Mouse (Mus musculus) intestine, embryonic 15.5 days (tissue): ENCODE measurements around the gene Gpr119. TPM values are rescaled to one million over a fixed set of nuclear protein-coding genes. Genes with fewer than 3 reads are reported as not detected.

Experiments
- ATAC-seq: fragments of 200-750 bp; cut with Nextera tagmentation; 2 replicates; pipeline ENCODE4 v1.8.0; 2017; ENCODE audit warnings: moderate TSS enrichment, moderate library complexity
- H3K27ac ChIP-seq: fragments of 300-500 bp; sonication (generic); 2 replicates; pipeline ENCODE4 v1.5.1; 2015; ENCODE audit warnings: mild to moderate bottlenecking, inconsistent platforms
- H3K27me3 ChIP-seq: fragments of 300-500 bp; sonication (generic); replicated peaks from 2 replicates; pipeline ENCODE4 v1.6.1; 2015; ENCODE audit warnings: inconsistent platforms
- H3K36me3 ChIP-seq: fragments of 300-500 bp; sonication (generic); 2 replicates; pipeline ENCODE4 v1.6.1; 2015; ENCODE audit warnings: inconsistent platforms
- H3K4me1 ChIP-seq: fragments of 300-500 bp; sonication (generic); replicated peaks from 2 replicates; pipeline ENCODE4 v1.6.1; 2015; ENCODE audit warnings: inconsistent platforms
- H3K4me2 ChIP-seq: fragments of 300-500 bp; sonication (generic); replicated peaks from 2 replicates; pipeline ENCODE4 v1.6.1; 2015; ENCODE audit warnings: mild to moderate bottlenecking, inconsistent platforms
- H3K4me3 ChIP-seq: fragments of 300-500 bp; sonication (generic); replicated peaks from 2 replicates; pipeline ENCODE4 v1.5.1; 2015; ENCODE audit warnings: inconsistent platforms
- H3K9ac ChIP-seq: fragments of 300-500 bp; sonication (generic); 2 replicates; pipeline ENCODE4 v1.6.1; 2015; ENCODE audit warnings: inconsistent platforms
- H3K9me3 ChIP-seq: fragments of 300-500 bp; sonication (generic); 2 replicates; pipeline ENCODE4 v1.6.1; 2016; ENCODE audit warnings: inconsistent platforms
- WGBS: fragments of 180-500 bp; shearing (Covaris S2); methylation state at CpG from one replicate; pipeline ENCODE4 v1.1.7; 2015; 5-methylcytosine and 5-hydroxymethylcytosine counted together
- polyA plus RNA-seq: library from polyadenylated mRNA; unstranded; fragments of >200 nt; fragmentation: Nextera tagmentation; extraction: Ambion mirVana; gene quantifications from 2 replicates; pipeline ENCODE4 v1.2.1, GENCODE M21; 2015

The Gpr119 gene
- polyA plus RNA-seq = 0.21 and 0.48 TPM in 2 replicates

- Histone ChIP-seq H3K4me1 (no peaks in the 10 kb centered on the region), H3K4me2 (no peak within 1 kb of the TSS), H3K9ac (no peak within 1 kb of the TSS), H3K9me3 (no peaks in the 10 kb centered on the region), H3K27ac (no peak within 1 kb of the TSS), H3K4me3 (no peak within 1 kb of the TSS), H3K27me3 (no peaks in the 10 kb centered on the region), H3K36me3 (no peaks in the 10 kb centered on the region)
- no peak for ATAC-seq
- 61% methylated on average over 4 of the region's 4 CpGs for WGBS
Measured at GRCm38 (mm10) chrX:48674171-48674570, at the start of gene Gpr119. Gene Gpr119 (minus strand): TSS chrX:48674478.

DNA sequence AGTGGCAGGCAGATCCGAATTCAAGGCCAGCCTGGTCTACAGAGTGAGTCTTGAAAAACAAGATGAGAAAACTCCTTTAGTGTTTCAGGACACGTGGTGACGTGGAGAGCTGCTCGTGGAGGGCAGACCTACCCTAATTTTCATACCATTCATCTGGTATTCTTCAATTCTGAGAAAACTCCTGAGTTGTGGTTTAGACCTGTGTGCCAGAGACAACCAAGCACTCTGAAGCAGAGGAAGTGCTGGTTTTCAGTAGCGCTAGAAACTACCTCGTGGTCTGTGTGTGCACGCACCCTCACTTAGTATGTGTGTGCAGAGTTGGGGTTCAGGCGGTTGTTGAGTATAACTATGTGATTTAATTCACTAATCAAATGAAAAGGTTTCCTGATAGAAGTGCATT lies 38.6 kb upstream of the Gpr119 start:
- H3K27ac ChIP-seq = no peak overlapping the region
- WGBS = 89% methylated on average over 8 of the region's 8 CpGs
- no peaks in the 10 kb centered on the region for H3K36me3 ChIP-seq
- H3K9ac ChIP-seq = no peak overlapping the region
- H3K9me3 ChIP-seq = no peaks in the 10 kb centered on the region
- H3K27me3 ChIP-seq = no peaks in the 10 kb centered on the region
- H3K4me2 ChIP-seq = no peak overlapping the region
- H3K4me3 ChIP-seq = no peak overlapping the region
- no peak for ATAC-seq
- no peaks in the 10 kb centered on the region for H3K4me1 ChIP-seq

DNA sequence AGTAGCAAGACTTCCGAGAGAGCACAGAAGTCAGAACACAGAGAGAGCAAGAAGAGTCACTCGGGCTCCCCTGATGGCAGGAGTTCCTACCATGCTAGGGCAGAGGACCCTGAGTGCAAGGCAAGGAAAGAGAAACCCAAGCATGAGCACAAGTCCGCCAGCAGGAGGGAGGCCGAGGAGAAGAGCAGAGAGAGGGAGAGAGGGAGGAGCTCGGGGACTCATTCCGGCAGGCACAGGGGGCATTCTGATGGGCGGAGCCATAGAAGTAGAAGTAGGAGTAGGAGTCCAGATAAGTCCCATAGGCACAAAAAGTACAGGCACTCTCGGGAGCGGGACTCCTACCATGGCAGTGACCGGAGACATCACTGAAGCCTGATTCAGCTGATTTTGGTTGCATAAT lies 35.4 kb upstream of the Gpr119 start:
- no peak overlapping the region for H3K4me3 ChIP-seq

DNA sequence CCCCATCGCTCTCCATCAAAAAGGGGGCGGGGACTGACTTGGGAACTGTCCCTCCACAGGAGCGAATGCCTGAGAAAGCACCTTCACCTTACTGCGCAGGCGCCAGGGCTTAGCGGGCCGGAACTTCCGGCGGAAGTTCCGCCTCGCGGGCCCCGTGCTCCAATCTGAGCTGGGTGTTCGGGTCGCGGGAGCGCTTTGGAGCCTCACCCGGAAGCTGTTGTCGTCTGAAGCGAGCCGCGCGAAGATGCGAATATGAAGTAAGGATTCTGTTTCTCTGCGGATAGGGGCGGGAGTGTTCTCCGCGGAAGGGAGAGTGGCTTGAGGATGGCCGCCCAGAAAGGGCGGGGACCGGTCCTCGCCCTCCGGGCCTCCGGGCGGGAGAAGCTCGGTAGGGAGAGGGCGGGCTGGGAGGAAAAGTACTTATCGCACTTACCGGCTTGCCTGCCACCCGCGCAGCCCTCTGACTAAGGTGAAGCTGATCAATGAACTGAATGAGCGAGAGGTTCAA lies 20.6 kb upstream of the Gpr119 start, which contains the start of gene Rbmx2:
Rbmx2 (plus strand) TSS at position 141 of the 508 bp plus-strand sequence.
- Histone ChIP-seq H3K36me3 (no peaks in the 10 kb centered on the region), H3K9me3 (no peaks in the 10 kb centered on the region), H3K27me3 (no peaks in the 10 kb centered on the region), H3K4me2 (peak within 1 kb of the TSS; percentile 54), H3K27ac (no peak within 1 kb of the TSS), H3K9ac (peak within 1 kb of the TSS; percentile 46), H3K4me3 (peak within 1 kb of the TSS; percentile 57), H3K4me1 (no peaks in the 10 kb centered on the region)
- WGBS = 13% methylated on average over 40 of the region's 42 CpGs
- peak; percentile 98 for ATAC-seq

More for the DNA sequence above, 35.4 kb upstream of the Gpr119 start:
- Histone ChIP-seq H3K36me3 (no peaks in the 10 kb centered on the region), H3K9me3 (no peaks in the 10 kb centered on the region), H3K9ac (no peak overlapping the region), H3K27ac (no peak overlapping the region), H3K4me1 (no peaks in the 10 kb centered on the region), H3K4me2 (no peak overlapping the region), H3K27me3 (no peaks in the 10 kb centered on the region)
- WGBS = 86% methylated on average over 10 of the region's 10 CpGs
- no peak for ATAC-seq

DNA sequence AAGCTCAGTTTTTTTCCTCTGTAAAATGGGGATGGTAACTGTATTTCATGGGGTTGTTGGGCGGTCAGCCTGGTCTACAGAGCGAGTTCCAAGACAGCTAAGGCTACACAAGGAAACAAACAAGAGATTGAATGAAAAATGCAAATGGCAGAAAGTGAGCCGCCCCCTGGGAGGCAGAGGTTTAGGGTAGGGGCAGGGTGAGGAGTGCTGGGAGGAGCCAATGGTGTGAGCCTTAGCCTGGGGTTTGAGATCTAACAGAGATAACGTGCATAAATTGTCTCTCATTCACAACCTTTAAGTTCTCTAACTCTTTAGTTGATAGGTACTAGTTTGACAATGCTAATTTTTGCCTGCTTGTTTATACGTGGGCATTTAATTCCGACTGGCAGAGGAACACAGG lies 20.2 kb upstream of the Gpr119 start:
- WGBS = 19% methylated on average over 6 of the region's 6 CpGs
- H3K4me2 ChIP-seq = peak overlapping the region; percentile 54
- ATAC-seq = peak; percentile 78
- peak overlapping the region; percentile 57 for H3K4me3 ChIP-seq
- no peak overlapping the region for H3K9ac ChIP-seq
- H3K36me3 ChIP-seq = no peaks in the 10 kb centered on the region
- no peaks in the 10 kb centered on the region for H3K27me3 ChIP-seq
- H3K27ac ChIP-seq = no peak overlapping the region
- H3K4me1 ChIP-seq = no peaks in the 10 kb centered on the region
- no peaks in the 10 kb centered on the region for H3K9me3 ChIP-seq

DNA sequence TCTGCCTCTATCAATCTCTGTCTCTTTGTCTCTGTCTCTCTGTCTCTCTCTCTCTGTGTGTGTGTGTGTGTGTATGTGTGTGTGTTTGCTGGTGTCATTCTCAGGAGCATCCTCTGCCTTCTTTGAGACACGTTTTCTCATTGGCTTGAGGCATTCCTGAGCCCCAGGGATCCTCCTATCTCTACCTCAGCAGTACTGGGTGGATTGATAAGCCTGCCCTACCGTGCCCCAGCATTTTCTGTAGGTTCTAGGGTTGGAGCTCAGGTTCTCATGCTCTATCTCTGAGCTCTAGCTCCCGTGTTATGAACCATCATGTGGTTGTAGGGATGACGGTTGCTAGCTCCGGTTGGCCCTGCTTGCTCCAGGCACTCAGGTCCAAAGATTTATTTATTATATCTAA lies 9.6 kb upstream of the Gpr119 start:
- Histone ChIP-seq H3K9me3 (no peaks in the 10 kb centered on the region), H3K4me2 (no peak overlapping the region), H3K9ac (no peak overlapping the region), H3K4me3 (no peak overlapping the region), H3K27me3 (no peaks in the 10 kb centered on the region), H3K36me3 (no peaks in the 10 kb centered on the region), H3K4me1 (no peaks in the 10 kb centered on the region), H3K27ac (no peak overlapping the region)
- no peak for ATAC-seq
- WGBS = 64% methylated on average over 5 of the region's 5 CpGs

DNA sequence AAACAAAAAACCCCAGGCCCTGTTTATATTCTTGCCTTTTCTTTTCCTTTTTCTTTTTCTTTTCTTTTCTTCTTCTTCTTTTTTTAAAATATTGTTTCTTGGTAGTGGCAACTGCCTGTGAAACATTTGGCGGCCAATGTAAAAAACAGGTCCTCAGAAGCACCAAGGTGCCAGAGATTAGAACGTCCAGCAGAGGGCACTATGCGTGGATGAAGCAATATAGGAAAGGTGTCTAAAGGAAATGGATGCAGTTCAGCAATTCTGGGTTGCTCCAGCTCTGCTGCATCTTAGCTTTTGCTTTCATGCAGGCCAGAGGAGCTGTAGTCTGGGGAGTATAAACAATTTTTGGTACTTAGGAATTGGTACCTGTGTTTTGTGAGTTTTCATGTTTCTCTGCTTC lies 9.2 kb upstream of the Gpr119 start:
- no peak overlapping the region for H3K27ac ChIP-seq
- 23% methylated on average over 3 of the region's 3 CpGs for WGBS
- H3K4me3 ChIP-seq = no peak overlapping the region
- ATAC-seq = no peak
- H3K27me3 ChIP-seq = no peaks in the 10 kb centered on the region
- no peak overlapping the region for H3K9ac ChIP-seq
- H3K4me2 ChIP-seq = no peak overlapping the region
- no peaks in the 10 kb centered on the region for H3K9me3 ChIP-seq
- no peaks in the 10 kb centered on the region for H3K36me3 ChIP-seq
- no peaks in the 10 kb centered on the region for H3K4me1 ChIP-seq

GRCm38 (mm10) chrX:48671714-48672113 lies 2.6 kb downstream of the Gpr119 start:
- H3K9ac ChIP-seq = no peak overlapping the region
- no peaks in the 10 kb centered on the region for H3K4me1 ChIP-seq
- H3K27ac ChIP-seq = no peak overlapping the region
- no peak for ATAC-seq
- no peaks in the 10 kb centered on the region for H3K9me3 ChIP-seq
- 64% methylated on average over 3 of the region's 3 CpGs for WGBS
- no peak overlapping the region for H3K4me2 ChIP-seq
- H3K4me3 ChIP-seq = no peak overlapping the region
- H3K27me3 ChIP-seq = no peaks in the 10 kb centered on the region
- no peaks in the 10 kb centered on the region for H3K36me3 ChIP-seq

- Histone ChIP-seq H3K9me3 (no peaks in the 10 kb centered on the region), H3K27me3 (no peaks in the 10 kb centered on the region), H3K27ac (no peak overlapping the region), H3K9ac (no peak overlapping the region), H3K4me2 (no peak overlapping the region), H3K36me3 (no peaks in the 10 kb centered on the region), H3K4me3 (no peak overlapping the region), H3K4me1 (no peaks in the 10 kb centered on the region)
- 60% methylated on average over 3 of the region's 3 CpGs for WGBS
- no peak for ATAC-seq
Measured at GRCm38 (mm10) chrX:48669588-48669987, 4.7 kb downstream of the Gpr119 start.

DNA sequence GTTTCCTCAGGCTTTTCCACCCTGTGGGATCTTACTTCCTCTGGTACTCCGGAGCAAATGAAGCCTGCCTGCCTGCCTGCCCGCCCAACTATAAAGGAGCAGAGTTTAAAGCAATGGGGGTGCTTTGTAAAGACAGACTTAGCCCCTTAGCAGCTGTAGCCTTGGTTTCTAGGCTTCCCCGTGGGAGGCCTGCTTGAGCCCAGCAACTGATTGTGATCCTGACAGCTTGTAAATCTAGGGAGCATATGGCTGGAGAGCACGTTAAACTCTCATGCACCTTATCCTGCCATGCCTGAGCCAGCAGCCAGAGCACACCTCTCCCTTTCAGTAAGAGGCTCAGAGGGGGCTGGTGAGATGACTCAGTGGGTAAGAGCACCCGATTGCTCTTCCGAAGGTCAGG lies 7.5 kb downstream of the Gpr119 start:
- H3K4me1 ChIP-seq = no peaks in the 10 kb centered on the region
- no peak overlapping the region for H3K9ac ChIP-seq
- no peaks in the 10 kb centered on the region for H3K36me3 ChIP-seq
- no peak overlapping the region for H3K4me2 ChIP-seq
- no peaks in the 10 kb centered on the region for H3K9me3 ChIP-seq
- ATAC-seq = no peak
- no peaks in the 10 kb centered on the region for H3K27me3 ChIP-seq
- 35% methylated on average over 6 of the region's 6 CpGs for WGBS
- H3K4me3 ChIP-seq = no peak overlapping the region
- H3K27ac ChIP-seq = no peak overlapping the region

GRCm38 (mm10) chrX:48644122-48644521 lies 30.2 kb downstream of the Gpr119 start:
- H3K4me1 ChIP-seq = no peaks in the 10 kb centered on the region
- no peak overlapping the region for H3K4me2 ChIP-seq
- H3K27me3 ChIP-seq = no peaks in the 10 kb centered on the region
- WGBS = 95% methylated on average over 2 of the region's 2 CpGs
- H3K36me3 ChIP-seq = no peaks in the 10 kb centered on the region
- no peak overlapping the region for H3K27ac ChIP-seq
- H3K9ac ChIP-seq = no peak overlapping the region
- ATAC-seq = no peak
- no peaks in the 10 kb centered on the region for H3K9me3 ChIP-seq
- no peak overlapping the region for H3K4me3 ChIP-seq

DNA sequence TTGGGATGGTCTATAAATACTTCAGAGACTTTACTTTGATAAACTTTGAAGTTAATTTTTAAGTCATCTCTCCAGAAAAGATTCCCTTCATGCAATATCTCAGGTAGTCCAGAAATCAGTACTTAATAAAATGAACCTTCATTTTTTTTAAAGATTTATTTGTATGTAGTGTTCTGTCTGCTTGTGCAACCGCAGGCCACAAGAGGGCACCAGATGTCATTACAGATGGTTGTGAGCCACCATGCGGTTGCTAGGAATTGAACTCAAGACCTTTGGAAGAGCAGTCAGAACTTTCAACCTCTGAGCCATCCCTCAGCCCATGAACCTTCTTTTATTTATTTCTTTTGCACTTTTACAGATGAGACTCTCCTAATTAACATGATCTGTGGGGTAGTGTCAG lies 37.2 kb downstream of the Gpr119 start:
- Histone ChIP-seq H3K9me3 (no peaks in the 10 kb centered on the region), H3K27ac (no peak overlapping the region), H3K4me1 (no peaks in the 10 kb centered on the region), H3K9ac (no peak overlapping the region), H3K4me2 (no peak overlapping the region), H3K27me3 (no peaks in the 10 kb centered on the region), H3K36me3 (no peaks in the 10 kb centered on the region), H3K4me3 (no peak overlapping the region)
- WGBS = 65% methylated on average over 2 of the region's 2 CpGs
- no peak for ATAC-seq

DNA sequence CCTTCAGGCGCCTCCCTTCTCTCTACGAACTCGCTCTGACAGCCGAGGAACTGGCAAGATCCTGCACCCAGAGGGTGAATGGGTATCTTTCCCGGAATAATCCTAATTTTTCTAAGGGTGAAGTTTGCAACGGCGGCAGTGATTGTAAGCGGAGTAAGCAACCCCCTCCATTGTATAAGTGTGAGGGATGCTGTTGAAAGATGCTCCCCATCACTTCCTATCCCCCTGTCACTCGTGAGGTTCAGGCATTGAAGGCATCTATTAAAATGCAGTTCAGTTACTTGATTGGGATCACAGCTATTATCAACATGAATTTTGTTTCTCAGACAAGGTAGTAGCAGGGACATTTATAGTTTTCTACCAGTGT lies 50.2 kb downstream of the Gpr119 start:
- Histone ChIP-seq H3K9ac (peak overlapping the region; percentile 48), H3K27me3 (no peaks in the 10 kb centered on the region), H3K4me3 (peak overlapping the region; percentile 56), H3K4me1 (no peaks in the 10 kb centered on the region), H3K27ac (peak overlapping the region; percentile 58; the same call in 1 of the 2 replicates), H3K4me2 (peak overlapping the region; percentile 59), H3K36me3 (no peaks in the 10 kb centered on the region), H3K9me3 (no peaks in the 10 kb centered on the region)
- ATAC-seq = no peak; the same call in 1 of the 2 replicates
- 26% methylated on average over 9 of the region's 9 CpGs for WGBS
